Mouse (Mus musculus) induced T-regulatory cell, adult 2 months (primary cell): Measurements from ENCODE around the gene Afmid.

ENCODE experiments used
- DNase-seq: peaks from one replicate; pipeline ENCODE4 v3.0.0-alpha.2; 2012; ENCODE audit warnings: low read depth

The Afmid gene

GRCm38 (mm10) chr11:117825333-117826101 is at the start of gene Afmid, which contains the start of gene Tk1:
Gene Afmid (plus strand): TSS chr11:117825924.
Gene Tk1 (minus strand): TSS chr11:117826092.
- peak; percentile 91 for DNase-seq

GRCm38 (mm10) chr11:117776085-117776792 is 49.5 kb upstream of the Afmid start:
- no peak for DNase-seq

GRCm38 (mm10) chr11:117777111-117777510 is 48.6 kb upstream of the Afmid start:
- DNase-seq = peak; percentile 85

- no peak for DNase-seq
Measured at GRCm38 (mm10) chr11:117778031-117778430, 47.7 kb upstream of the Afmid start.

- peak; percentile 60 for DNase-seq
Measured at GRCm38 (mm10) chr11:117778851-117779433, 46.8 kb upstream of the Afmid start.

GRCm38 (mm10) chr11:117779434-117780198 is 46.1 kb upstream of the Afmid start:
- DNase-seq = peak; percentile 72

GRCm38 (mm10) chr11:117780199-117780515 is 45.6 kb upstream of the Afmid start:
- no peak for DNase-seq

GRCm38 (mm10) chr11:117780582-117781111 is 45.1 kb upstream of the Afmid start:
- DNase-seq = peak; percentile 98

- no peak for DNase-seq
Measured at GRCm38 (mm10) chr11:117781199-117781821, 44.4 kb upstream of the Afmid start.

GRCm38 (mm10) chr11:117781993-117782704 is 43.6 kb upstream of the Afmid start, which contains the start of the genes Tmc8 and Tmc6:
Gene Tmc8 (plus strand): TSS chr11:117782076.
Gene Tmc6 (minus strand): TSS chr11:117782198.
- peak; percentile 93 for DNase-seq

GRCm38 (mm10) chr11:117782705-117783034 is 43.1 kb upstream of the Afmid start:
- DNase-seq = no peak

GRCm38 (mm10) chr11:117783089-117783488 is 42.6 kb upstream of the Afmid start:
- DNase-seq = peak; percentile 83

GRCm38 (mm10) chr11:117783683-117784309 is 41.9 kb upstream of the Afmid start:
- peak; percentile 58 for DNase-seq

GRCm38 (mm10) chr11:117786294-117786693 is 39.4 kb upstream of the Afmid start:
- peak; percentile 83 for DNase-seq

GRCm38 (mm10) chr11:117788481-117788880 is 37.2 kb upstream of the Afmid start:
- DNase-seq = peak; percentile 60

- DNase-seq = peak; percentile 79
Measured at GRCm38 (mm10) chr11:117790286-117790685, 35.4 kb upstream of the Afmid start.

GRCm38 (mm10) chr11:117790703-117791440 is 34.9 kb upstream of the Afmid start:
- no peak for DNase-seq

GRCm38 (mm10) chr11:117791441-117791761 is 34.3 kb upstream of the Afmid start:
- no peak for DNase-seq

GRCm38 (mm10) chr11:117792281-117792888 is 33.3 kb upstream of the Afmid start:
- DNase-seq = peak; percentile 72
